Mouse (Mus musculus) CD4-positive, CD25-positive, alpha-beta regulatory T cell, adult 2 months (primary cell): ENCODE results near the gene Lbh.

ENCODE experiments used
- DNase-seq: peaks from one replicate; pipeline ENCODE4 v3.0.0-alpha.2; 2012; ENCODE audit warnings: low read depth, low spot score

The Lbh gene

GRCm38 (mm10) chr17:72911283-72911682 lies 6.8 kb upstream of the Lbh start:
- DNase-seq: no peak

GRCm38 (mm10) chr17:72911751-72912150 lies 6.4 kb upstream of the Lbh start:
- DNase-seq: no peak

- DNase-seq: no peak
Observed at GRCm38 (mm10) chr17:72914082-72914481, 4.0 kb upstream of the Lbh start.

DNA sequence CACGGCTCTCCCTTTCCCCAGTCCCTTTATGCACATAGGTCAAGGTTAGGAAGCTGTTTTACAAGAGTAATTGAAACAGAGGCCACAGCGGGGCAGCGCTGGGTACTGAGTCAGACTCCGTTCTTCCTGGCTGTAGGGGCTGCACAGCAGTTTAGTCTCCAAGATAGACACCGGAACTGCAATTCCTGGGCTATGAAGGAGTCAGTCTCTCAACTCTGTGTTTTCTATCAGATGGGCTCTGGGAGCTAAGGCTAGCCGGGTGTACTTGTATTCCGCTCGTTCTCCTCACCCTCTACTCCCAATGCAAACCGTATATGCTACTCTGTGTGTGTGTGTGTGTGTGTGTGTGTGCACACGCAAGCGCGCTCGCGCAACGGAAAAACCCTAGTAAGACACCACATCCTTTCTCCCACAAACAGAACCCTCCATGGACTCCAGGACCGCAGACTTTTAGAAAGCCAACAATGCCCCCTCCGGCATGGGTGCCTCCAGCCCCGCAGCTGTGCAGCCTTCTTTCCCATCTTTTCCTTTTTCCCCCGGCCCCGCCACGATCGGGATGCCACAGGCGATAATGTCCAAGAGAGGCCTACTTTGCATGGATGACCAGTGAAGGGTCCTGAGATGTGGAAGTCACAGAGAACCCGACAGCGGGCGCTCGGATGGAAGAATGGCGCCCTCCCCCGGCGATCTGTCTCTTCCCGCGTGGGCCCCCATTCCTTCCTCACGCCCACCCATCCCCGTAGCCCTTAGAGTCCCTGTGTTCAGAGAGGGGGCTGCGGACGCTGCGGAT lies 669 bp upstream of the Lbh start:
- DNase-seq: peak; percentile 91

DNA sequence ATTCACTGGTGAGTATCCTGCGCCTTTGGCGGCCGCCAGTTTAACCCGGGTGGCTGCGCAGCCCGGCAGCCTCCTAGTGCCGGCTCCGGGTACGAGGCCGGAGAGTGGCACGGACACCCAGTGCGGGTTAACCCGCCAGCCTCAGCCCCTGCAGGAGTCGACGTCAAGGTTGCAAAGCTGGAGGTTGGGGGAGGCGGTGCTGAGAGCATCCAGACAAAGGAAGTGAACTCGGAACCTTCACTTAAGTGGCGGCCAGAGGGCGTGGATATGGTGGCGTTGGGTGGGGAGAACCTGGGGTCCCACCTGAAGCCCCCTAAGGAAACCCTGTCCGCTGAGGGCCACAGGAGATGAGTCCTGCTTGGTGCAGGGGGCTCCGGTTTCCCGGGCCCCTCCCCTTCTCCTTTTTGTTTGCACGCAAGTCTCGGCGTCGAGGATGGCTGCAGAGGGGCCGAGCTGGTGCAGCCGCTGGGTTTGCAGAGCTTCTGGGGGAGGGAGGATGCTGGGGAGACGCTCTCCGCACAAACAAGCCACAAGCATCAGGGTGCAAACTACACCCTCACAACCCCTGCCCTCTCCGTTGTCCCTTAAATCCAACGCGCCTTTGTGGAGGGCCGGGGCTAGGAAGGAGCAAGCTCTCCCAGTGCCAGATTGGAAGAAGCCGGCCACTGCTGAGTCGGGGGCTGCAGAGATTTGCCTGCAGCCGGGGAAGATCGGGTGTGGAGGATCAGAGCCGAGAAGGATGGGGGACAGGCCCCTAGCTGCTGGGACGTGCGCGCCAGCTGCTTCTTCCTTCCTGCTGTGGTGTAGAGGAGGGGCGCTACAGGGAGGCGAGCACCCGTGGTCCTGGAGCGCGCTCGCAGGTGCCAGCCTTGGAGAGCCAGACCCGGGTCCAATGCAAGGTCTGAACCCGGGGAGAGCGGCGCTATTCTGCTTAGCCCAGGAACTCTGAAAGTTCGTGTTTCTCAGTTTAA lies 751 bp downstream of the Lbh start:
- peak; percentile 82 for DNase-seq

DNA sequence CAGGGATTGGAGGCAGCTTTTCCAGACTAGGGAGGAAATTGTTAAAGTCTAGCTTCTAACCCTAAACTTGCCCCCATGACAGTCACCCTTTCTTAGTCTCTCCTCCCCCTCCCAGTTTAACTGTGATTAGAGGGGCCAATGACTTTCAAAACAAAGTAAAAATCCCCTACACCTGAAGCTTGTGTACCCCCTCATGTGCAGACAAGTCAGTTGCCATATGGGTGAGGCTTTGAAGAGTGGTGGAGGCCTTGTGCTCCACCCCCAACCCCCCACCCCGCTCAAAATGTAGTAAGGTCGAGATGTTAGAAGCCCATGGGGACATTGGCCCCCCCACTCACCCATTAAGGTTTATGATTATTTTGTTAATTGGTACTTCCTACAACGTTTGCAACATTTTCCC lies 1.5 kb downstream of the Lbh start:
- peak; percentile 47 for DNase-seq

DNA sequence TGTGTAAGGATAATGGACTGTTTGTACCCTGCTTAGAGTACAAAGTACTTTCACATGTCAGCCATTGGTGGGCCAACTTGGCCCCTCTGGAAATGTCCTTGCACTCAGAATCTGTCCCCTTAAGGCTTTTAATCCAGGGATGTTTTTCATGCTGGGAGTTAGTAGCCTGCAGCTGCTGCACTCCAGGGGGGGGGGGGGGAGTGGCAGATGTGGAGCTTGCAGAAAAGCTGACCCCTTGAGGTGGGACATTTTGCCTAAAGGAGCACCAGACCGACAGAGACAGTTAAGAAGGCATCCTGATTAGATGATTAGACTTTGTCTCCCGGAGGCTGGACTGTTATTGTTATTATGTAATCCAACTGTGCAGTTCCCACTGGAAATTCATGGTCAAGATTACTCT lies 2.3 kb downstream of the Lbh start:
- DNase-seq: peak; percentile 17

- DNase-seq: peak; percentile 56
Observed at GRCm38 (mm10) chr17:72920971-72921370, 2.9 kb downstream of the Lbh start.

- peak; percentile 41 for DNase-seq
Observed at GRCm38 (mm10) chr17:72922206-72922605, 4.1 kb downstream of the Lbh start.

DNA sequence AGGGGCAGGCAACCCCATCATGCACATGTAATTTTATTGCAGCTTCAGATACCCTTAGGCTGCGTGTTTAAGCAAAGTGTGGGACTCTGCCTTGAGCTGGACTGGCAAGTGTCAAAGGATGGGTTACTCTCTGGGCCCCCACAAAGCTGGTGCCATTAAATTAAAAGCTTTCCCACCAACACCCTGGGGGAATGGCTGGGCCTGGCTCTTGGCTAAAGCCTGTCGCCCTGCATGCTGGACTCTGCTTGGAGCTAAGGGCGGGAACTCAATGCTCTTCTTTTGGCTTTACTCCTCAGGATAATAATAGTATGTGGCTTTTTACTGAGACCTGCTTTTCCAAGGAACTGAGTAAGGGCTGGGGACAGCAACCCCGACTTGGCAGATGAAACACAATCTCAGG lies 5.2 kb downstream of the Lbh start:
- no peak for DNase-seq

GRCm38 (mm10) chr17:72924295-72924694 lies 6.2 kb downstream of the Lbh start:
- peak; percentile 40 for DNase-seq

DNA sequence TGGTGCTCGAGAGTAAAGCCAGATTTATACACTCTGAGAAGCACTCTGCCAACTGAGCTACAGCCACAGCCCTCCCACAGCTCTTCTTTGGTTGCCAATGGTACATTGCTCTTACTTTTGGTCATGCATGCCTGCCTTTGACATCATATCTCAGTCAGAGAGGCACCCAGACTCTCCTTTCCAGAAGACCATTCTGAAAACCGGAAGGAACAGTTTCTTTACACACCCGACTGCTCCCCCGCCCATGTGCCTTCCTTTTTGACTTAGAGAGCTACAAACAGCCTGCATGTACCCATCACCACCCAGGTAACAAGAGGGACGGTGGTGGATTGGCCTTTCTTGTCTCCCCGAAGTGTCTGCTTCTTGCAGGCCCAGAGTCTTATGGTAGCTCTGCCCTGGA lies 7.0 kb downstream of the Lbh start:
- peak; percentile 63 for DNase-seq

DNA sequence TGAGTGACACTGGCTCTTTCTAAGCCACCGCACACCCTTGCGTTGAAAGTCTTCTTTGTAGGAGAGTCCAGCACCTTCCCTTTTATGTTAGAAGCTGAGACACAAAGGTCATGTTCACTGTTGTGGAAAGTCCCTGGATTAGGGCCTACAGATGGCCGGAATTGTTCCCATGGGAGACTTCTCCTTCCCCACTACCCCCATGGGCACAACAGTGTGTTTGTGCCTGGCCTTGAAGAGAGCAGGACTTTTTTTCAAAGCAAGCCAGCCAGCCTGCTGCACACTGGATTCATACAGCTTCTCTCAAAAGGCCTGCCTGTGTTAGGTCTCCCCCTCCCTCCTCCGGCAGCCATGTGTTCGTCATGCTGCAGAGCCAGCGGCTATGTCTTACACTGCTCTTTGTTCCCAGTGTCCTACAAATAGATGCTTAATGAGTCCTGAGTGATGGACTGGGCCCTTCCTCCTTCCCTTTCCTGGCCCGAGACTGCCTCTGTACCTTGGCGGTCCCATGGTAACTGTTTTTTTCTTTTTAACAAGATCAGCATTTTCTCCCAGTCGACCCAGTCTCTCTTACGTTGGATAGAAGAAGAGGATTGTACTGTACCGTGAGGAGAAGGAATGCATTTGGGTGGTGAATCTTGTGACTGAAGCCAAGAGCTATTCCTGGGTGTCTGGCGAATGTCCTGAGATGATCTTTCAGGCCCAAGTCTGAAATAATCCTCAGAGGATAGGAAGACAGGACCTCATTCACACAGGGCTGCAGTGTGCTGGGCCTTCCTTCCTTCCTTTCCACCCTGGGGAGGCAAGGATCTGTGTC lies 7.9 kb downstream of the Lbh start:
- DNase-seq: peak; percentile 43

DNA sequence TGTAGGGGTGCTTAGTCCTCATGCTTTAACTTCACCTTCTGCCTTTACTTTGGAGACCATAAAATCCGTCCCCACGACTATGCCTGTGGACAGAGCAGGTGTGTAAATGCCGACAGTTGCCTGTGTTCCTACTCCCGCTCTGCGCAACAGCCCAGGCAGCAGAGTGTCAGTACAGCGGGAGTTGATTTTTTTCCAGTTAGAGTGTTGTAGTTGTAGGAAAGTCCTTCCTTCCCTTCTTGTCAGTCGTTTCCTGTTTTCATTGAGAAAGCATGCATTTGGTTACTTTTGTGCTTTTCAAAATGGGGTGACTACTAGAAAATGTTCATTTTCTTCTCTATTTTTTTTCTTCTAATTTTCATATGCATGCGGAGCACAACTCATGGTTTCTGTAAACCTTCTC lies 8.9 kb downstream of the Lbh start:
- DNase-seq: peak; percentile 35

DNA sequence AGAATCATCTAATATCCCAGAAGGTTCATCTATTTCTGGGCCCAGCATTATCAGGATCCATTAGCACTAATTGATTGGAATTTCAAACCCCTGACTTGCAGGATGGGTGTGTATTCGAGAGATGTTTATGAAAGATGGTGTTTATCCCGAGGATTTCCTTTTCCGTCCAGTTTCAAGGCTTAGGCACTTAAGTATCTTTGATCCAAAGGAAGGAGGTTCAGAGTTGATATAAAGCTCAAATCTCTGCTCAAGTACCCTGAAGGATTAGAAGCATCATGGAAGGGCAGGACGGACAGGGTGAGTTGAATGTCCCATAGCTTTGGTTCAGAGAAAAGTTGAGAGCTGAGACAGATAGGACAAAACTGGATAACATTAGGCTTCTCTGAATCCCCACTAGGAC lies 15.0 kb downstream of the Lbh start:
- DNase-seq: no peak

- peak; percentile 73 for DNase-seq
Observed at GRCm38 (mm10) chr17:72934146-72934545, 16.0 kb downstream of the Lbh start.

DNA sequence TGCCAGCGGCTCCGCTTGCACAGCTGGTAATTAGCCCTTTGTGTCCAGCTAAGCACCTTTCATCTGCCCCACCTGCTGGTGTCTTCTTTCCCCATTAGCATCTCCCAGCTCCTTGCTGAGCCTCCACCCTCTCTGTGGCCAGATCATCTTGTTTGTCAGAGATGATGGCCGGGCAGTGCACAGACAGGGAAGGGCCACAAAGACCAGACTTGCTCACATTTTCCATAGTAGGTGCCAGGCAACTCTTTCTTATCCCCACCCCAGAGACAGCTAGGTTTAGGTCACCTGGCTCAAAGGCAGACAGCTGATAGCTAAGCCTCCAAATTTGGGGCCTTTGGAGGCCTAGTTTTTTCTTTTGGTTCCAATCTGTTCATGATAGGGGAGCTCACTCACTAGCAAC lies 16.5 kb downstream of the Lbh start:
- DNase-seq: peak; percentile 56

DNA sequence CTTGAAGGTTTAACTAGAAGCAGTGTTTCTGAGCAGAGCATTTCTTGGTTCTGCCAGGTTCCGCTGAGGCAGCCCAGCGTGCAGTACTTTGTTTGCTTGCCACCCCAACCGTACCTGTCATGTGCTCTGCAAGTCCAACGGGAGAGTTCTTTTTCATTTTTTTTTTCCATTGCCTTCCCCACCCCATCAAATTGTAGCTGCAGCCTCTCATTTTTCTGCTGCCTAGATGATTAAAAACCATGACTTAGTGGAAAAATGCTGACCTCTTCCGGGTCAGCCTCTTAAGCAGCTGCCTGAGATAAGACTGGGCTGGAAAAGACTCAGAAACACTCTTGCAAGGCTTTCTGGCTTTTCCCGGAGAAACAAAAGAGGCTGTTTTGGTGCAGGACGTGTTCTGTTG lies 17.8 kb downstream of the Lbh start:
- DNase-seq: peak; percentile 62

DNA sequence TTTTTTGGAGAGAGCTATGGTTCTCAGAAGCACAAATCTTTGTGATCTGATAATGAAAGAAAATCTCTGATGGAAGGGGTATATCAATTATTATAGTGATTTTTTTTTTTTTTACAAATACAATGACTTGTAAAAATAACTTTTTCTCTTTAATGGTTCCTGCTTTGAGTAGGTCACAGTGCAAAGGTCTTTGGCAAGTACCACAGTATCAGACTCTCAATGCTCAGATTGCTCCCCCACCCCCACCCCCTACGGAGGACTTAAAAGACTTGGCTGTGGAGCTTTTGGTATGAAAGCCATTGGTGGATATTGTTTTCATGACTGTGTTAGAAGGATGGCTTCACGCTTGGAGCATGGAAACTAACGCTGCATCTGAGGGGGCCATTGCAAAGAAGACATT lies 18.2 kb downstream of the Lbh start:
- DNase-seq: peak; percentile 34

DNA sequence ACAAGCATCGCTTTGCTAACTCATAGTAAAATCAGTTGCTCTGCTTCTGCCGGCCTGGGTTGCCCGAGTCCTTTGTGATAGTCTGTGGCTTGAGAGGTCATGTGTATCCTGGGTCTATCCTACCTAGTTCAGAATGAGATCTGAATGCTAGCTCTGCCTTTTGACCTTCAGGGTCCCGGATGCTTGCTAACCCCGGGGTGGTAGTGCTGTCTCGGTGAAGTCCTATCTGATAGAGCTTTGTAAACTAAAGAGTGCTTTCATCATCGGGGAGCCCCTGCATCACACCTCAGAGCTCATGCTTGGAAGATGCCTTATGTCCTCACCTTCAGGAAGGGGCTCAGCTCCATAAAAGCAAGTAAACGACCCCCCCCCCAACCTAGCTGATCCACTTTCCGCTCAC lies 19.1 kb downstream of the Lbh start:
- peak; percentile 62 for DNase-seq

GRCm38 (mm10) chr17:72938026-72938795 lies 20.1 kb downstream of the Lbh start:
- peak; percentile 58 for DNase-seq
